Mouse (Mus musculus): ENCODE data around the gene Ints3. TPM values are rescaled to one million over a fixed set of nuclear protein-coding genes. Genes with fewer than 3 reads are reported as not detected.

Ints3 gene
- polyA plus RNA-seq, 1 experiment from 2014 or later, result 50.5 TPM

- Histone ChIP-seq H3K4me3 (ENCODE audit: low read depth, low read length) (no peak overlapping the region), H3K27ac (ENCODE audit: low read depth, low read length) (no peak overlapping the region), H3K4me2 (ENCODE audit: low read depth, low read length, severe bottlenecking) (no peak overlapping the region), H3K27me3 (ENCODE audit: control insufficient read depth, insufficient read depth, low read length) (no peaks in the 10 kb centered on the region), H3K9me3 (ENCODE audit: control insufficient read depth, low read length) (no peaks in the 10 kb centered on the region), H3K4me1 (replicated peaks; ENCODE audit: control insufficient read depth, insufficient read depth, low read length) (peaks cover 2% of the 10 kb centered on the region; the same call in 1 of the 2 replicates), H3K36me3 (ENCODE audit: control insufficient read depth, insufficient read depth, low read length) (no peaks in the 10 kb centered on the region), H3K9ac (ENCODE audit: low read length) (no peak overlapping the region)
- 79% methylated on average over 4 of the region's 4 CpGs for WGBS
- DNase-seq (ENCODE audit: low spot score), result no peak
- ATAC-seq (replicated peaks; ENCODE audit: low FRiP score), result no peak
Observed at GRCm38 (mm10) chr3:90383690-90384089, 49.7 kb downstream of the Ints3 start.

GRCm38 (mm10) chr3:90381727-90382126 is 51.7 kb downstream of the Ints3 start:
- no peaks in the 10 kb centered on the region for H3K4me1 ChIP-seq (replicated peaks; ENCODE audit: control insufficient read depth, insufficient read depth, low read length)
- no peak for ATAC-seq (replicated peaks; ENCODE audit: low FRiP score)
- no peaks in the 10 kb centered on the region for H3K27me3 ChIP-seq (ENCODE audit: control insufficient read depth, insufficient read depth, low read length)
- 77% methylated on average over 11 of the region's 11 CpGs for WGBS
- H3K27ac ChIP-seq (ENCODE audit: low read depth, low read length), result no peak overlapping the region
- H3K9me3 ChIP-seq (ENCODE audit: control insufficient read depth, low read length), result no peaks in the 10 kb centered on the region
- DNase-seq (ENCODE audit: low spot score), result no peak
- H3K36me3 ChIP-seq (ENCODE audit: control insufficient read depth, insufficient read depth, low read length), result no peaks in the 10 kb centered on the region
- H3K9ac ChIP-seq (ENCODE audit: low read length), result no peak overlapping the region
- no peak overlapping the region for H3K4me3 ChIP-seq (ENCODE audit: low read depth, low read length)
- H3K4me2 ChIP-seq (ENCODE audit: low read depth, low read length, severe bottlenecking), result no peak overlapping the region

GRCm38 (mm10) chr3:90378496-90378895 is 54.9 kb downstream of the Ints3 start:
- no peak overlapping the region for H3K4me2 ChIP-seq (ENCODE audit: low read depth, low read length, severe bottlenecking)
- H3K9ac ChIP-seq (ENCODE audit: low read length), result no peak overlapping the region
- ATAC-seq (replicated peaks; ENCODE audit: low FRiP score), result no peak
- H3K36me3 ChIP-seq (ENCODE audit: control insufficient read depth, insufficient read depth, low read length), result no peaks in the 10 kb centered on the region
- DNase-seq (ENCODE audit: low spot score), result no peak
- H3K4me1 ChIP-seq (replicated peaks; ENCODE audit: control insufficient read depth, insufficient read depth, low read length), result 0 out of 2 replicates have a peak, but pooled peaks cover 2% of the 10 kb centered on the region
- H3K4me3 ChIP-seq (ENCODE audit: low read depth, low read length), result no peak overlapping the region
- no peaks in the 10 kb centered on the region for H3K9me3 ChIP-seq (ENCODE audit: control insufficient read depth, low read length)
- WGBS, result 87% methylated on average over 5 of the region's 5 CpGs
- H3K27me3 ChIP-seq (ENCODE audit: control insufficient read depth, insufficient read depth, low read length), result no peaks in the 10 kb centered on the region
- no peak overlapping the region for H3K27ac ChIP-seq (ENCODE audit: low read depth, low read length)

- Histone ChIP-seq H3K9me3 (ENCODE audit: control insufficient read depth, low read length) (no peaks in the 10 kb centered on the region), H3K4me1 (replicated peaks; ENCODE audit: control insufficient read depth, insufficient read depth, low read length) (0 out of 2 replicates have a peak, but pooled peaks cover 2% of the 10 kb centered on the region), H3K27ac (ENCODE audit: low read depth, low read length) (no peak overlapping the region), H3K27me3 (ENCODE audit: control insufficient read depth, insufficient read depth, low read length) (no peaks in the 10 kb centered on the region), H3K9ac (ENCODE audit: low read length) (peak overlapping the region; percentile 1; the same call in 1 of the 2 replicates), H3K36me3 (ENCODE audit: control insufficient read depth, insufficient read depth, low read length) (no peaks in the 10 kb centered on the region), H3K4me3 (ENCODE audit: low read depth, low read length) (no peak overlapping the region), H3K4me2 (ENCODE audit: low read depth, low read length, severe bottlenecking) (no peak overlapping the region)
- DNase-seq (ENCODE audit: low spot score) (no peak), ATAC-seq (replicated peaks; ENCODE audit: low FRiP score) (no peak)
- 70% methylated on average over 1 of the region's 1 CpGs for WGBS
Observed at GRCm38 (mm10) chr3:90376247-90376585, 57.2 kb downstream of the Ints3 start.

- peak overlapping the region; percentile 1; the same call in 1 of the 2 replicates for H3K9ac ChIP-seq (ENCODE audit: low read length)
Observed at GRCm38 (mm10) chr3:90375562-90376246, 57.7 kb downstream of the Ints3 start.

DNA sequence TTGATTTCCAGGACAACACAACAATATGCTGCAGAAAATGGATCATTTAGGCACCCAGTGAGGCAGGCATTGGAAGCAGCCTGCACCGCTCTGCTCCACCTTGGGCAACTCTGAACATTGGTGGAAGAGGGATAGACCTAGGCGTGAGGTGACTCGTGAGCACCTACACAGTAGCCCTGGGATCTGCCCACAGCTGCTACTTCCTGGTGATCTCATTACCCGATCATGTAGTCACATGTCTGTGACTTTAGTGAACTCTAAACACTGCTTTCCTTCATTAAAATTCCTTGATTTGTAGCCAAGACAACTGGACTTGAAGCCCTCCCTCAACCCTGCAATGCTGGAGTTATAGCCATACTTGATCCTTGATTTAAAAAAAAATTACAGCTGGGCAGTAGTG is 59.1 kb downstream of the Ints3 start:
- Histone ChIP-seq H3K9me3 (ENCODE audit: control insufficient read depth, low read length) (no peaks in the 10 kb centered on the region), H3K27me3 (ENCODE audit: control insufficient read depth, insufficient read depth, low read length) (no peaks in the 10 kb centered on the region), H3K36me3 (ENCODE audit: control insufficient read depth, insufficient read depth, low read length) (no peaks in the 10 kb centered on the region), H3K4me1 (replicated peaks; ENCODE audit: control insufficient read depth, insufficient read depth, low read length) (0 out of 2 replicates have a peak, but pooled peaks cover 2% of the 10 kb centered on the region), H3K9ac (ENCODE audit: low read length) (no peak overlapping the region), H3K4me2 (ENCODE audit: low read depth, low read length, severe bottlenecking) (no peak overlapping the region), H3K27ac (ENCODE audit: low read depth, low read length) (no peak overlapping the region), H3K4me3 (ENCODE audit: low read depth, low read length) (no peak overlapping the region)
- DNase-seq (ENCODE audit: low spot score) (no peak), ATAC-seq (replicated peaks; ENCODE audit: low FRiP score) (no peak)
- 87% methylated on average over 4 of the region's 4 CpGs for WGBS

More at GRCm38 (mm10) chr3:90375562-90376246, 57.7 kb downstream of the Ints3 start:
- DNase-seq (ENCODE audit: low spot score) (no peak), ATAC-seq (replicated peaks; ENCODE audit: low FRiP score) (no peak)
- 0 out of 2 replicates have a peak, but pooled peaks cover 2% of the 10 kb centered on the region for H3K4me1 ChIP-seq (replicated peaks; ENCODE audit: control insufficient read depth, insufficient read depth, low read length)
- no peaks in the 10 kb centered on the region for H3K36me3 ChIP-seq (ENCODE audit: control insufficient read depth, insufficient read depth, low read length)
- no peak overlapping the region for H3K4me2 ChIP-seq (ENCODE audit: low read depth, low read length, severe bottlenecking)
- 33% methylated on average over 3 of the region's 3 CpGs for WGBS
- no peak overlapping the region for H3K27ac ChIP-seq (ENCODE audit: low read depth, low read length)
- H3K27me3 ChIP-seq (ENCODE audit: control insufficient read depth, insufficient read depth, low read length), result no peaks in the 10 kb centered on the region
- H3K4me3 ChIP-seq (ENCODE audit: low read depth, low read length), result no peak overlapping the region
- no peaks in the 10 kb centered on the region for H3K9me3 ChIP-seq (ENCODE audit: control insufficient read depth, low read length)

GRCm38 (mm10) chr3:90373432-90374028 is 59.9 kb downstream of the Ints3 start:
- 29% methylated on average over 4 of the region's 4 CpGs for WGBS
- no peaks in the 10 kb centered on the region for H3K36me3 ChIP-seq (ENCODE audit: control insufficient read depth, insufficient read depth, low read length)
- H3K4me3 ChIP-seq (ENCODE audit: low read depth, low read length), result no peak overlapping the region

DNA sequence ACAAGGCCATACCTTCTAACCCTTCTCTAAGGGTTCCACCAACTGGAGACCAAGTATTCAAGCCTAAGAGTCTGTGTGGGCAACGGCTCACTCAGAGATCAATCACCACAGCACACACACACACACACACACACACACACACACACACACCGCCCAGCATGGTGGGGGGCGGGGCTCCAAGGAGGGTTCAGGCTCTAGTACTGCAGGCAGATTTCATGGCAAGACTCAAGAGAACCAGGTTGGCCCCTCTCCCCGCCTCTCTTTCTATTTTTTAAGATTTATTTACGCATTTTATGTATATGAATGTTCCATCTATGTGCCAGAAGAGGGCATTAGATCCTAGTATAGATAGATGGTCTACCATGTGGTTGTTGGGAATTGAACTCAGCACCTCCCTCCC is 60.6 kb downstream of the Ints3 start:
- no peak overlapping the region for H3K27ac ChIP-seq (ENCODE audit: low read depth, low read length)
- H3K36me3 ChIP-seq (ENCODE audit: control insufficient read depth, insufficient read depth, low read length), result no peaks in the 10 kb centered on the region
- WGBS, result 57% methylated on average over 5 of the region's 5 CpGs
- 0 out of 2 replicates have a peak, but pooled peaks cover 2% of the 10 kb centered on the region for H3K4me1 ChIP-seq (replicated peaks; ENCODE audit: control insufficient read depth, insufficient read depth, low read length)
- H3K4me2 ChIP-seq (ENCODE audit: low read depth, low read length, severe bottlenecking), result no peak overlapping the region
- no peak for ATAC-seq (replicated peaks; ENCODE audit: low FRiP score)
- H3K9me3 ChIP-seq (ENCODE audit: control insufficient read depth, low read length), result no peaks in the 10 kb centered on the region
- H3K9ac ChIP-seq (ENCODE audit: low read length), result no peak overlapping the region
- no peak for DNase-seq (ENCODE audit: low spot score)
- H3K4me3 ChIP-seq (ENCODE audit: low read depth, low read length), result no peak overlapping the region
- H3K27me3 ChIP-seq (ENCODE audit: control insufficient read depth, insufficient read depth, low read length), result no peaks in the 10 kb centered on the region

More at GRCm38 (mm10) chr3:90373432-90374028, 59.9 kb downstream of the Ints3 start:
- peak; percentile 76 for ATAC-seq (replicated peaks; ENCODE audit: low FRiP score)
- Histone ChIP-seq H3K9ac (ENCODE audit: low read length) (no peak overlapping the region), H3K27ac (ENCODE audit: low read depth, low read length) (no peak overlapping the region), H3K27me3 (ENCODE audit: control insufficient read depth, insufficient read depth, low read length) (no peaks in the 10 kb centered on the region), H3K4me2 (ENCODE audit: low read depth, low read length, severe bottlenecking) (no peak overlapping the region), H3K9me3 (ENCODE audit: control insufficient read depth, low read length) (no peaks in the 10 kb centered on the region), H3K4me1 (replicated peaks; ENCODE audit: control insufficient read depth, insufficient read depth, low read length) (0 out of 2 replicates have a peak, but pooled peaks cover 2% of the 10 kb centered on the region)
- DNase-seq (ENCODE audit: low spot score), result peak; percentile 83
